34 mouse cellular contexts compared by ENCODE assay signal in genomic region chrX:134287305-134287704, GRCm38 (mm10). TPM values are rescaled to one million over a fixed set of nuclear protein-coding genes. Genes with fewer than 3 reads are reported as not detected.
"Had no signal": no experiment of that assay in that cellular context is flagged by ENCODE, and none has a peak within 500 bp of the region (broad histone marks: within the 10 kb centered on the region; RNA-seq: fewer than 3 reads in every experiment).

No protein-coding gene starts in this region.

- DNase-seq: heart, postnatal 10 days; heart, postnatal 14 days; heart, postnatal 36 days; heart, postnatal 4 days; kidney, adult 11 months; kidney, adult 18-20 months; kidney, adult 2 months; kidney, adult 8-10 months; kidney, adult 9 months; kidney, postnatal 10 days; kidney, postnatal 14 days; kidney, postnatal 25 days; kidney, postnatal 36 days; kidney, postnatal 4 days; layer of hippocampus, postnatal 36 days had no signal

- H3K9ac ChIP-seq: heart, embryonic 12.5 days; heart, embryonic 13.5 days; heart, embryonic 15.5 days; hindbrain, embryonic 12.5 days; hindbrain, embryonic 13.5 days; hindbrain, embryonic 14.5 days; hindbrain, embryonic 15.5 days; kidney, embryonic 15.5 days had no signal

- H3K27ac ChIP-seq: heart, embryonic 10.5 days; heart, embryonic 13.5 days; heart, embryonic 15.5 days; hindbrain, embryonic 10.5 days; hindbrain, embryonic 12.5 days; hindbrain, embryonic 13.5 days; hindbrain, embryonic 14.5 days; hindbrain, embryonic 15.5 days; hindbrain, postnatal 0 days; kidney, embryonic 15.5 days; kidney, postnatal 0 days; layer of hippocampus, adult 2 months; left cerebral cortex, adult 2 months had no signal

- H3K4me1 ChIP-seq: heart, embryonic 10.5 days; heart, embryonic 12.5 days; heart, embryonic 13.5 days; heart, embryonic 15.5 days; hindbrain, embryonic 10.5 days; hindbrain, embryonic 12.5 days; hindbrain, embryonic 13.5 days; kidney, embryonic 15.5 days had no signal

- ATAC-seq: hindbrain, embryonic 16.5 days; hindbrain, postnatal 0 days; inflammation-experienced regulatory T-cells, adult 6 months; intestine, embryonic 16.5 days; intestine, postnatal 0 days had no signal

- H3K4me2 ChIP-seq: heart, embryonic 11.5 days; heart, embryonic 12.5 days; heart, embryonic 13.5 days; heart, embryonic 15.5 days; hindbrain, embryonic 12.5 days; hindbrain, embryonic 13.5 days; hindbrain, embryonic 14.5 days; hindbrain, embryonic 15.5 days; kidney, embryonic 15.5 days had no signal

- H3K9me3 ChIP-seq: heart, embryonic 10.5 days; heart, embryonic 12.5 days; heart, embryonic 13.5 days; heart, embryonic 15.5 days; hindbrain, embryonic 10.5 days; hindbrain, embryonic 12.5 days; hindbrain, embryonic 13.5 days; hindbrain, embryonic 15.5 days; kidney, embryonic 15.5 days had no signal

- H3K27me3 ChIP-seq: heart, embryonic 15.5 days had no signal

- H3K4me3 ChIP-seq: heart, embryonic 10.5 days; heart, embryonic 12.5 days; heart, embryonic 13.5 days; heart, embryonic 15.5 days; hindbrain, embryonic 10.5 days; hindbrain, embryonic 12.5 days; hindbrain, embryonic 13.5 days; hindbrain, embryonic 15.5 days; kidney, embryonic 15.5 days; layer of hippocampus, adult 2 months; left cerebral cortex, adult 2 months had no signal

- H3K36me3 ChIP-seq: heart, embryonic 10.5 days; heart, embryonic 12.5 days; heart, embryonic 13.5 days; heart, embryonic 15.5 days; hindbrain, embryonic 10.5 days; hindbrain, embryonic 12.5 days; hindbrain, embryonic 13.5 days; hindbrain, embryonic 15.5 days; kidney, embryonic 15.5 days had no signal

RNA-seq across cellular contexts. Expression of gene Tmem35a, which starts 7.7 kb away (rescaled TPM):
- polyA plus RNA-seq: inflammation-experienced regulatory T-cells, adult 6 months had no signal
